In genomic region chr9:110062861-110063260, GRCm38 (mm10) we compare ENCODE assay signal across 14 mouse cellular contexts.
"Had no signal": no experiment of that assay in that cellular context is flagged by ENCODE, and none has a peak within 500 bp of the region (broad histone marks: within the 10 kb centered on the region; RNA-seq: fewer than 3 reads in every experiment).

No protein-coding gene starts in this region.

- H3K27me3 ChIP-seq: liver, embryonic 15.5 days; neural tube, embryonic 13.5 days had no signal

- H3K4me1 ChIP-seq: limb, embryonic 10.5 days; liver, embryonic 15.5 days had no signal

- H3K9me3 ChIP-seq: limb, embryonic 10.5 days; liver, embryonic 15.5 days; midbrain, embryonic 10.5 days; neural tube, embryonic 13.5 days had no signal

- H3K4me3 ChIP-seq: left cerebral cortex, adult 2 months; limb, embryonic 10.5 days; liver, embryonic 15.5 days; midbrain, embryonic 10.5 days; neural tube, embryonic 13.5 days had no signal

- ATAC-seq: lung, postnatal 0 days; midbrain, embryonic 16.5 days had no signal

- H3K27ac ChIP-seq: left cerebral cortex, adult 2 months; limb, embryonic 10.5 days; liver, embryonic 15.5 days; midbrain, embryonic 10.5 days; neural tube, embryonic 13.5 days had no signal

- DNase-seq: kidney, adult 11 months; kidney, adult 9 months; kidney, postnatal 10 days; kidney, postnatal 4 days; lung, adult 2 months; lung, postnatal 36 days; right cerebral cortex, postnatal 14 days had no signal
